In genomic region chr12:86946301-86946781, GRCm38 (mm10) we compare ENCODE assay signal across 8 mouse cellular contexts. TPM values are rescaled to one million over a fixed set of nuclear protein-coding genes. Genes with fewer than 3 reads are reported as not detected.
DNase-seq lines count a peak whose midpoint lies in the region; ATAC-seq and TF ChIP-seq lines count a peak whose summit lies in the region.

No protein-coding gene starts in this region.

- H3K9ac ChIP-seq in midbrain, postnatal 0 days (replicated peaks; ENCODE audit: low read length, poor library complexity, severe bottlenecking): peak overlapping the region; percentile 95

- WGBS in embryonic facial prominence, embryonic 10.5 days: 2% methylated on average over 17 of the region's 17 CpGs
- under 1% methylated on average over 17 of the region's 17 CpGs for WGBS in midbrain, postnatal 0 days

- H3K4me1 ChIP-seq in embryonic facial prominence, embryonic 10.5 days: peaks cover 50% of the 10 kb centered on the region
- H3K4me1 ChIP-seq in midbrain, postnatal 0 days (ENCODE audit: insufficient read depth, low read length): peaks cover 15% of the 10 kb centered on the region

- peak overlapping the region; percentile 60 for H3K4me2 ChIP-seq in midbrain, postnatal 0 days (ENCODE audit: low read depth, low read length, poor library complexity, severe bottlenecking)

- H3K36me3 ChIP-seq in embryonic facial prominence, embryonic 10.5 days (replicated peaks): peaks cover 9% of the 10 kb centered on the region; the same call in 1 of the 2 replicates
- H3K36me3 ChIP-seq in midbrain, postnatal 0 days (ENCODE audit: insufficient read depth, low read length): no peaks in the 10 kb centered on the region

- no peak for ATAC-seq in midbrain, postnatal 0 days (ENCODE audit: low FRiP score)
- no peak for ATAC-seq in activated CD4-positive, CD25-positive, alpha-beta regulatory T cell, adult 4 months

- no peaks in the 10 kb centered on the region for H3K27me3 ChIP-seq in embryonic facial prominence, embryonic 10.5 days (replicated peaks; ENCODE audit: low read depth, poor library complexity, severe bottlenecking)
- no peaks in the 10 kb centered on the region for H3K27me3 ChIP-seq in midbrain, postnatal 0 days (ENCODE audit: insufficient read depth, low read length)

- peak; percentile 67 to 77 for DNase-seq in cerebellum, postnatal 10 days
- no peak for DNase-seq in cerebellum, adult 18-20 months
- peak; percentile 71 for DNase-seq in A20 (ENCODE audit: low read depth, low spot score)
- DNase-seq in embryonic facial prominence, embryonic 10.5 days (ENCODE audit: low spot score): no peak
- peak; percentile 56 for DNase-seq in induced T-regulatory cell, adult 2 months (ENCODE audit: low read depth)
- DNase-seq in midbrain, postnatal 0 days (ENCODE audit: low spot score): peak; percentile 79
- DNase-seq in layer of hippocampus, adult 9-10 months (ENCODE audit: low spot score): no peak

- no peak for TF ChIP-seq CTCF in midbrain, postnatal 0 days (IDR thresholded peaks at IDR 0.05)

- H3K9me3 ChIP-seq in embryonic facial prominence, embryonic 10.5 days: no peaks in the 10 kb centered on the region
- no peaks in the 10 kb centered on the region for H3K9me3 ChIP-seq in midbrain, postnatal 0 days (ENCODE audit: low read length)

- H3K27ac ChIP-seq in embryonic facial prominence, embryonic 10.5 days (replicated peaks): peak overlapping the region; percentile 99
- H3K27ac ChIP-seq in midbrain, postnatal 0 days (ENCODE audit: low read depth, low read length): peak overlapping the region; percentile 99

- peak overlapping the region; percentile 81 for H3K4me3 ChIP-seq in embryonic facial prominence, embryonic 10.5 days
- H3K4me3 ChIP-seq in midbrain, postnatal 0 days (ENCODE audit: low read depth, low read length): peak overlapping the region; percentile 61

RNA-seq across cellular contexts. Expression of gene Cipc, which starts 0.5 kb away (rescaled TPM):
- 35.1 and 37.1 TPM in 2 replicates for polyA plus RNA-seq in embryonic facial prominence, embryonic 10.5 days (2016; fragmentation: Nextera tagmentation; extraction: Ambion mirVana)
- 65.7 and 77.5 TPM in 2 replicates for total RNA-seq in midbrain, postnatal 0 days (2014; rRNA removed)
- 34.6 and 37.6 TPM in 2 replicates for polyA plus RNA-seq in midbrain, postnatal 0 days (2015; fragmentation: Nextera tagmentation; extraction: Ambion mirVana)
- 10 to 100 TPM; 19.8 to 20.1 TPM for polyA plus RNA-seq in activated CD4-positive, CD25-positive, alpha-beta regulatory T cell, adult 4 months (2017; shearing (Covaris generic))

RNA-seq across cellular contexts. Expression of gene Zdhhc22, which starts 43.9 kb away (rescaled TPM):
- 0.05 and 0.06 TPM in 2 replicates for polyA plus RNA-seq in embryonic facial prominence, embryonic 10.5 days (2016; fragmentation: Nextera tagmentation; extraction: Ambion mirVana)
- 19.4 and 21.9 TPM in 2 replicates for total RNA-seq in midbrain, postnatal 0 days (2014; rRNA removed)
- polyA plus RNA-seq in midbrain, postnatal 0 days (2015; fragmentation: Nextera tagmentation; extraction: Ambion mirVana): 30.9 and 32.2 TPM in 2 replicates
- under 1 TPM in 1 of 2 experiments, not detected in 1; 0.60 TPM for polyA plus RNA-seq in activated CD4-positive, CD25-positive, alpha-beta regulatory T cell, adult 4 months (2017; shearing (Covaris generic))

Comparison
In these comparisons a context has a peak if more than half of its experiments do, and no peak if none do; other contexts are left out.
1. DNase-seq: peak in cerebellum, postnatal 10 days (2 of 2), A20 (single experiment), induced T-regulatory cell, adult 2 months (single experiment) and midbrain, postnatal 0 days (single experiment); none in cerebellum, adult 18-20 months (0 of 2), embryonic facial prominence, embryonic 10.5 days (single experiment) and layer of hippocampus, adult 9-10 months (single experiment).
2. RNA of gene Zdhhc22, which starts 43.9 kb away (polyA plus RNA-seq): 30.9 to 32.2 TPM in midbrain, postnatal 0 days; 0.60 TPM in activated CD4-positive, CD25-positive, alpha-beta regulatory T cell, adult 4 months and 0.05 to 0.06 TPM in embryonic facial prominence, embryonic 10.5 days; every median in the first group is over 10 times any median in the second.